Mouse (Mus musculus) megakaryocyte, embryonic 14.5 days (primary cell): ENCODE measurements around the gene Celf2. TPM values are rescaled to one million over a fixed set of nuclear protein-coding genes. Genes with fewer than 3 reads are reported as not detected.

Experiments used
- H3K27me3 ChIP-seq: replicated peaks from 2 replicates; pipeline ENCODE3; 2012; ENCODE audit warnings: inconsistent platforms
- H3K36me3 ChIP-seq: replicated peaks from 2 replicates; pipeline ENCODE3; 2012; ENCODE audit warnings: low read length, inconsistent platforms, mixed read lengths
- H3K4me1 ChIP-seq: 2 replicates; pipeline ENCODE4 v1.6.1; 2012; ENCODE audit warnings: inconsistent platforms
- H3K4me3 ChIP-seq: replicated peaks from 2 replicates; pipeline ENCODE3; 2012; ENCODE audit warnings: moderate library complexity, mild to moderate bottlenecking, inconsistent platforms
- H3K9me3 ChIP-seq: 2 replicates; pipeline ENCODE4 v1.6.1; 2012; ENCODE audit warnings: inconsistent platforms
- FLI1 ChIP-seq: IDR thresholded peaks from 2 replicates; pipeline ENCODE4 v1.6.1; 2012; ENCODE audit warnings: low read length, inconsistent platforms, mixed read lengths
- GATA1 ChIP-seq: IDR thresholded peaks from 3 replicates; pipeline ENCODE4 v1.6.1; 2012; ENCODE audit warnings: mixed read lengths, low read length, inconsistent platforms, borderline replicate concordance
- polyA plus RNA-seq: library from polyadenylated mRNA; stranded (reverse); fragments of >175 nt; gene quantifications from 2 replicates; pipeline ENCODE4 v1.2.3, GENCODE M21; 2012; ENCODE audit warnings: low replicate concordance; ENCODE audit not compliant: insufficient read depth

Celf2 gene
- polyA plus RNA-seq, 1 experiment, result 4.8 TPM

- H3K4me3 ChIP-seq, result peak overlapping the region; percentile 93
- TF ChIP-seq FLI1 (no peak), GATA1 (no peak)
- peaks cover 11% of the 10 kb centered on the region for H3K4me1 ChIP-seq
- no peaks in the 10 kb centered on the region for H3K36me3 ChIP-seq
- peaks cover 61% of the 10 kb centered on the region for H3K27me3 ChIP-seq
- H3K9me3 ChIP-seq, result no peaks in the 10 kb centered on the region
These were observed 637.9 kb downstream of the Celf2 start for GRCm38 (mm10) chr2:6871281-6872130.

GRCm38 (mm10) chr2:6869956-6870710 is 639.2 kb downstream of the Celf2 start:
- H3K27me3 ChIP-seq, result peaks cover 56% of the 10 kb centered on the region

GRCm38 (mm10) chr2:6867297-6867696 is 642.1 kb downstream of the Celf2 start:
- TF ChIP-seq FLI1, result no peak
- no peak for TF ChIP-seq GATA1
- H3K9me3 ChIP-seq, result no peaks in the 10 kb centered on the region
- H3K4me3 ChIP-seq, result no peak overlapping the region
- H3K36me3 ChIP-seq, result no peaks in the 10 kb centered on the region
- peaks cover 31% of the 10 kb centered on the region for H3K27me3 ChIP-seq
- H3K4me1 ChIP-seq, result peaks cover 11% of the 10 kb centered on the region

More at GRCm38 (mm10) chr2:6869956-6870710, 639.2 kb downstream of the Celf2 start:
- TF ChIP-seq FLI1 (no peak), GATA1 (no peak)
- H3K4me3 ChIP-seq, result no peak overlapping the region
- H3K9me3 ChIP-seq, result no peaks in the 10 kb centered on the region
- H3K36me3 ChIP-seq, result no peaks in the 10 kb centered on the region
- peaks cover 11% of the 10 kb centered on the region for H3K4me1 ChIP-seq

- Histone ChIP-seq H3K9me3 (no peaks in the 10 kb centered on the region), H3K36me3 (no peaks in the 10 kb centered on the region), H3K4me1 (peaks cover 3% of the 10 kb centered on the region; the same call in 1 of the 2 replicates), H3K27me3 (peaks cover 19% of the 10 kb centered on the region), H3K4me3 (no peak overlapping the region)
- TF ChIP-seq FLI1 (no peak), GATA1 (no peak)
These were observed 643.6 kb downstream of the Celf2 start for GRCm38 (mm10) chr2:6865785-6866184.

GRCm38 (mm10) chr2:6850102-6850644 is 659.2 kb downstream of the Celf2 start:
- H3K9me3 ChIP-seq, result no peaks in the 10 kb centered on the region
- TF ChIP-seq FLI1 (no peak), GATA1 (no peak)
- H3K4me3 ChIP-seq, result no peak overlapping the region
- H3K4me1 ChIP-seq, result peaks cover 14% of the 10 kb centered on the region
- no peaks in the 10 kb centered on the region for H3K36me3 ChIP-seq
- no peaks in the 10 kb centered on the region for H3K27me3 ChIP-seq

GRCm38 (mm10) chr2:6849388-6849787 is 660.0 kb downstream of the Celf2 start:
- Histone ChIP-seq H3K4me1 (peaks cover 14% of the 10 kb centered on the region), H3K9me3 (no peaks in the 10 kb centered on the region), H3K27me3 (no peaks in the 10 kb centered on the region), H3K4me3 (no peak overlapping the region), H3K36me3 (no peaks in the 10 kb centered on the region)
- TF ChIP-seq FLI1, result no peak
- TF ChIP-seq GATA1, result no peak

GRCm38 (mm10) chr2:6830021-6830420 is 679.3 kb downstream of the Celf2 start:
- H3K4me1 ChIP-seq, result peaks cover 6% of the 10 kb centered on the region; the same call in 1 of the 2 replicates
- no peak overlapping the region for H3K4me3 ChIP-seq
- H3K9me3 ChIP-seq, result no peaks in the 10 kb centered on the region
- no peaks in the 10 kb centered on the region for H3K27me3 ChIP-seq
- TF ChIP-seq FLI1 (no peak), GATA1 (no peak)
- H3K36me3 ChIP-seq, result no peaks in the 10 kb centered on the region

- TF ChIP-seq FLI1 (no peak), GATA1 (no peak)
- H3K36me3 ChIP-seq, result no peaks in the 10 kb centered on the region
- peaks cover 6% of the 10 kb centered on the region; the same call in 1 of the 2 replicates for H3K4me1 ChIP-seq
- H3K4me3 ChIP-seq, result no peak overlapping the region
- no peaks in the 10 kb centered on the region for H3K27me3 ChIP-seq
- H3K9me3 ChIP-seq, result no peaks in the 10 kb centered on the region
These were observed 681.8 kb downstream of the Celf2 start for GRCm38 (mm10) chr2:6827583-6827982.

GRCm38 (mm10) chr2:6823021-6823420 is 686.3 kb downstream of the Celf2 start:
- Histone ChIP-seq H3K4me3 (no peak overlapping the region), H3K9me3 (no peaks in the 10 kb centered on the region), H3K27me3 (no peaks in the 10 kb centered on the region), H3K36me3 (no peaks in the 10 kb centered on the region), H3K4me1 (peaks cover 36% of the 10 kb centered on the region)
- TF ChIP-seq FLI1 (no peak), GATA1 (no peak)
